Mouse (Mus musculus): ENCODE results near the gene Itgb2.

The Itgb2 gene

DNA sequence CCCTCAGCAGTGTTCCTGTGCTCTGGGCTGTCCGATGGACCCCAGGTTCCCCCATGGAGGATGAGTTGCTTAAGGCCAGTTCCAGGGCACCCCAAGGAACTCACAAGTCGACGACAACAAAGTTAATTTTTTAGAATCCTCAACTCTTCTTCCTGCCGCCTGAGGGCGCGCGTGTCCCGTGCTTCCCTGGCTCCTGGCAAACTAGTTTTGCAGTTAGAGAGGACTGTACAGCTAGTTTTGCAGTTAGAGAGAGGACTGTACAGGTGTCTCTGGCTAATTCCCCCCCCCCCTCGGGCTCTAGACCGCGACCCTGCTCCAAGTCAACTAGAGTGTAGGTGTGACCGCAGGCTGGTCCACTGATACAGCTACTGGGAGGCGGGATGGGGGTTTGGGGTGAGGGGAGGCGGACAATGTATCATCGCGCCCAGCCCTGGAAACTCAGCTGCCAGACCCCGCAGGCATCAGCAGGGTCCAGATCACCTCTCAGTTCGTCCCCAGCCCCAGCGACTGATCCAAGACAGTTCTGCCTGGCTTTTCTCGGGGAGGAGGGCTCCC is 12.9 kb upstream of the Itgb2 start:
- peak; percentile 78 for DNase-seq

DNA sequence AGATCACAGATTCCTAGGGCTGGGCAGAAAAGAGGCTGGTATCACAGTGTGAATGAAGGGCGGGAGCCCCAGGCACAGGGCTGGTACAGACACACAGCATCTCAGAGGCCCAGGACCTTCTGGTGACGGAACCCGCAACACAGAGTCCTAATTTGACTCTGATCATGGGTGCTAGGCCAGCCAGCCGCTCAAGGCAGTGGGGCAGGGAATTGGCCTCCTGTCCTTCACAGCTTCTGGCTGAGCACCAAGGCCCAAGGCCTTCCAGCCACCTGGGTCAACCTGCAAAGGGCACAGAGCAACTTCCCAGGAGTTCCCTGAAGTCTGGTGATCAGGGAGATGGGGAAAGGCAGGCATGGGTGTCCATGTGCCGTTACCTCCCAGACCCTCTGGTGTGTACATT is 12.3 kb upstream of the Itgb2 start:
- DNase-seq: peak; percentile 75

DNA sequence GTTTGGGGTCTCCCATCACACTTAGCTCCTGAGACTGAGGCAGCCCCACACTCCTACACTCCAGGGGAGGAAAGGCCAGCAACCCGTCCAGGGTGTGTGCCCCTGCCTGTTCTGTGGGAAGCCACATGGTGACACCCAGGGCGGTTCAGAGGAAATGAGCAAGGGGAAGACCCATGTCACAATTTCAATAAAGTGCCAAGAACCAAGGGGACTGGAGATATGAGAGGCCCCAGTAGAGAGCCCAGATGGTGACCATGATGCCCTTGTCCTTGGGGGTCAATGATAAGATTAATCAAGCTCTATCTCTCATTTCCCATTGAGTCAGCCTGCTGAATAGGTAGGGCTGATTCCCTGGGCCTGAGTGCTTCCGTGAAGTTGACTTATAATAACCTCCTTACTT is 10.9 kb upstream of the Itgb2 start:
- no peak for DNase-seq

DNA sequence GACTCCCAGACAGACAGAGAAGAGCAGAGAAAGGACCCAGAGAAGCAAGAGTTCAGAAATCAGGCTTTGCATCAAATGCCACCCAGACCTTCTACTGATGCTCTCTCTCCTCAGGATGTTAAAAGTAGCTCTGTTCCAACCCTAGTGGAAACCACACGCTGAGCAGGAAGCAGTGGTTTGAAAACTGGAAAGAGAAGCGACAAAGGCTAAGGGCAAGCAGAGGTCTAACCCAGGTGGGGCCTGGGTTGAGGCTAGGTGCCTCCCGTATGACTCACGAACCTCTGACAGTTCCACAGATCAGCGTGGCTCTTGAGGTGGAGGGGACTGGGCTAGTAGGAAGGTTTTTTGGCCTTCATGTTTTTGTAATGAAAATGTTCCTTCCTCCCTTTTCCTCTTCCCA is 9.6 kb upstream of the Itgb2 start:
- DNase-seq: no peak

DNA sequence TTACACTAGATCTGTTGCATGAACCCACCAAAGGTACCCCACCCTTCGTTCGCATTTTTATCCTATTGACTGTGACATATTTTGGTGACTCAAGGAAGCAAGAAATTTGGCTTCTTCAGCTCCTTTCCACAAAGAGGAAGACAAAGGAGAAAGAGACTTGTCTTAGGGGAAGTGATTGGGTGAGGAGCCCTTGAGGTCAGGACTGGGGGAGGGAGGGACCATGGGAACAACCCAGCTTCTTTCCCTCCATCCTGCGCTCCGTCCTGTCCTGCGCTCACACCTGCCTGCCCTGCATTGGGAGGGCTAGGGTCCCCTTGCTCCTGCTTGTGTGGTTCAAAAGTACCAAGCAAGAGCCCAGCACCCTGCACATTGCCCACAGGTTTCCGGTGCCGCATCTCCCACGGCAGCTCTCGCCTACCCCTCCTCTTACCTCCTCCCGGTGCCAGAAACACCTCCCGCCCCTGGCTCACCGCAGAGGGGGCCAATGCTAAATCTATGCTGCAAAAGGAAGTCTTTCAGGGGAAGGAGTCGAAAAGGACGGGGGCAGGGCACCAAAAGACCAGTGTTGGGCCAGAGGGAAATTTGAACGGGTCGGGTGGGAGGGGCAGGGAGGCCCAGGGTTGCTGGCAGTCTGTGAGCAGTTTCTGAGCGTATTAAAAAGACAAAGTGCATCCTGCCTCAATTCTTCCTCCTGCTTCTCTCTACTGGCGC is 7.9 kb upstream of the Itgb2 start:
- no peak for DNase-seq

DNA sequence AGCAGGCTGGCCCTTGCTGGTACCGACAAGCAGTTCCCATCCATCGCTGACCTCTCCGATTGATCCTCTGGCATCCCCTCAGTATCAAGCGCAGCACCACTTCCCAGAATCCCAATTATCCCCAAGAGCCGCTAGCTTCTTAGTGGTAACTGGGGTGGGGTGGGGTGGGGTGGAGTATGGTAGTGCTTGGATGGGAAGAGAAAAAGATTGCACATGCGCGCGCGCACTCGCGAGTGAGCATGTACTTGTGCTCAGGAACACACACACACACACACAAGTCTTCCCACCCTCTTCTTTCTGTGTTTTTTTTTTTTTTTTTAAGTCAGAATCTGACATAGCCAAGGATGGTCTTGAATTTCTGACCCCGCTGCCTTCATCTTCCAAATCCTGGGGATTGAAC is 7.3 kb upstream of the Itgb2 start:
- DNase-seq: no peak

GRCm38 (mm10) chr10:77523321-77523720 is 6.7 kb upstream of the Itgb2 start:
- no peak for DNase-seq

GRCm38 (mm10) chr10:77526488-77526887 is 3.6 kb upstream of the Itgb2 start:
- no peak for DNase-seq

- DNase-seq: no peak
These were observed 1.4 kb upstream of the Itgb2 start for GRCm38 (mm10) chr10:77528634-77529033.

DNA sequence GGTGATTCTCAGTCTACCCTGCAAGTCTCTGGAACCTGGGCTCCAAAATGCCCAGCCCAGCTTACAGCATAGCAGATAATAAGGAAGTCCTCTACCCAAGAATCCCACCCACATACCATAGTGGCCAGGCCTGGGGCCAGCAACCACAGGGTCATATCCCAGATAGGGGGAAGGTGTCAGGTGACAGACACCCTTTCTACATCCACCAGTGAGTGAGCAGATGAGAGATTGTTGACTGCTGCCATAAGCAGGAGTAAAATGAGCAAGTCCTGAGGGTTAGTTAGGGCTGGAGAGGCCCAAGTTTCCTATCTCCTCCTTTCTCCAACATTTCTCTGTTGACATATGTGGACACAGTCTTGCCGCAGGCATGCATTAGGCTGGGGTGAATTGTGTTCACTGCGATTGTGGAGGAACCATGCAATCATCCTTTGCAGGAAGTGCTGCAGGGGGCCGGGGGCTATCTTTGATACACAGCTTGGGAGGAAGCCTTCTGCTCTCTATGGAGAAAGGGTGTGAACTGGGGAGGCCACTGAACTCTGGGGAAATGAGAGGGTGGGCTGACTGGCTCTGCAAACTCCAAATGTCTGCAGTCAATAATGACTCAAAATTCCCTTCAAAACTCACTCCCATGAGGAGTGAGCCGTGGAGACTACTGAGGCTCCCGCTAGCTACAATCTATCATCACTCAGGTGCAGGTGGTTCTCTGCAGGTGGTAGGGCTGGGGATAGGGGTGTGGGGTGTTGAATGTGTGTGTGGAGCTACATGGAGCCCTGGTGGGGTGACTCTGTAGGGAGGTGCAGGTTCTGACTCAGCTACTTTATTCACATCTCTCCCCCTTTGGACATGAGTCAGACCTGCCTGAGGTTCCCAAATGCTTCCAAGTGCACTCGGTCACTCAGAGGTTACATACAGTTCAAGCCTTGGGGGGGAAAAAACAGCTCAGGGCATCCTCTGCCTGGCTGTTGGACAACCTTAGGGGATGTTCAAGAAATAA is 1.3 kb downstream of the Itgb2 start:
- no peak for DNase-seq

DNA sequence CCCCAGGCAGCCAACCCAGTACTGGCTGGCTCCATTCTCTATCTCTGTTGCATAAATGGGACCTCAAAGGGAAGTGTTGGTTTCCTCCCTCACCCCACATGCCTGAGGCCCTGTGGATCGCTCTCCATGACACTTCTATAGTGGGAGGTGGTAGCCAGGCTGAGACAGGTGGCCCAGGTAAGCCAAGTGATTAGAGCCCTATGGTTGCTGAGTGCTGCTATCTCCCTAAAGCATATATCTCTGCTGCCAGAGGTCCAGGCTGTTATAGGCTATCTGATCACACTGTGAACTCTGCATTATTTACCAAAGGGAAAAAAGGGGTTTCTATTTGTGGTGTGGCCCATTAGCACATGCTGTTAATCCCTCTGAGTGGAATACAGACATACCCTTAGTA is 2.0 kb downstream of the Itgb2 start:
- no peak for DNase-seq

- DNase-seq: no peak
These were observed 6.7 kb downstream of the Itgb2 start for GRCm38 (mm10) chr10:77536727-77537126.

DNA sequence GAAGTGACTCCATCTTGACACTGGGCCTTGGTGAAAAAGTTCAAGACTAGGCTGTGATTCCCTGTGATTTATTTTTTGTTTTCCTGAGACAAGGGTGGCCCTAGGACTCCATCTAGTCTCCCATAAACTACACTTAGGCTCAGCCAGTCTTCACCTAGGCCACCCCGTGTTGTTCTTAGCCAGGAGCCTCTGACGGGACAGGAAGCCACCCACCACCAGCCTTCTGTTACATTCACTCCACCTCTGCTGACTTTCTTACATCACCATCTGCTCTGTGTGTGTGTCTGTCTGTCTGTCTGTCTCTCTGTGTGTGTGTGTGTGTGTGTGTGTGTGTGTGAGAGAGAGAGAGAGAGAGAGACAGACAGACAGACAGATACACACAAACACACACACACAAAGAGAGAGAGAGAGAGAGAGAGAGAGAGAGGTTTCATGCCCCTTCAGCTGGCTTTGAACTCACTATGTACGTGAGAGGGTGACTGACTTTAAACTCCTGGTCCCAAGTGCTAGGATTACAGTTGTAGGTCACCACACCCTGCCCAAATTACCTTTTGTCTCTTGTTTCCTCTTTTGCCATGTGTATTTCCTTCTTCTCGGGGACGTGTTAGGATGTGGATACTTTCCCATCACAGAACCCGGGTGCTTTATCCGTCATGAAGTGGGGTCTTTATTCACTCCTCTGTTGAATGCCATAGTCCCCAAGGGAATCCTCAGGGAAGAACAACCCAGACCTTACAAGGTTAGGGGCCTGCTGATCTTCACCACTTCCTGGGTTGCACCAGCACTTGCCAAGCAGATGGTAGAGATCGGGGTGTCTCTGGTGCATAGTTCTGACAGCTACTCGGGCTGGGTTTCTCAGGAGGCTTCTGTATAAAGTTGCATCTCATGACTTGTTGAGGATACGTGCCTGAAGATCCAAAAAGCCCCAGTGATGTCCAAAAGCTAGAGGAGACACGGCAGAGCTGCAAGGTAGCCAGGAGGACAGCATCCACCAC is 7.5 kb downstream of the Itgb2 start:
- DNase-seq: no peak

- DNase-seq: no peak
These were observed 9.4 kb downstream of the Itgb2 start for GRCm38 (mm10) chr10:77539320-77539945.

GRCm38 (mm10) chr10:77540576-77541102 is 10.6 kb downstream of the Itgb2 start:
- DNase-seq: no peak

GRCm38 (mm10) chr10:77541864-77542666 is 12.0 kb downstream of the Itgb2 start:
- DNase-seq: peak; percentile 19

DNA sequence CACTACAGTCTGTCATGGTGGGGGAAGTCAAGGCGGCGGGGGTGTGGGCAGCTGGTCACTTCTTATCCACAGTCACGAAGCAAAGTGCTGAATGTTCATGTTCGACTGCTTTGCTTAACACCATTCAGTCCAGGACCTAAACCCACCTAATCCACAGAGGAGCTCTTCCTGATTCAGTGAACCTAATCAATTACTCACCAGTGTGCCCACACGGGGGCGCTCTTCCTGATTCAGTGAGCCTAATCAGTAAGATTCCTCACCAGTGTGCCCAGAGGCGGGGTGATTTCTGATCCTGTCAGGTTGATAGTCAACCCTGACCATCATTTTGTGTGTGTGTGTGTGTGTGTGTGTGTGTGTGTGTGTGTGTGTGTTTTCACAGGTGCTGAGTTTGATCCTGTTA is 13.2 kb downstream of the Itgb2 start:
- peak; percentile 53 for DNase-seq

- no peak for DNase-seq
These were observed 14.9 kb downstream of the Itgb2 start for GRCm38 (mm10) chr10:77544916-77545315.

DNA sequence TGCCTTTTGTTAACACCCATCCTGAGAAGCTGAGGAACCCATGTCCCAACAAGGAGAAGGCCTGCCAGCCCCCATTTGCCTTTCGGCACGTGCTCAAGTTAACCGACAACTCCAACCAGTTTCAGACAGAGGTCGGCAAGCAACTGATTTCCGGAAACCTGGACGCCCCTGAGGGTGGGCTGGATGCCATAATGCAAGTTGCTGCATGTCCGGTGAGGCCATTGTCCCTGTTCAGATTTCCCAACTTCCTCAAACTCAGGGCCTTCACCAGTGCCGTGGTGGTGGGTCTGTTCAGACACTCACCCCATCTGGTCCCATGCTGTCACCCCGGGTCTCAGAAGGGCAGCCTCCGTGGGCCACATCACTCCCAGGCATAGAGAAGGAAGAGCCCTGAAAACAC is 18.5 kb downstream of the Itgb2 start:
- DNase-seq: no peak

- DNase-seq: no peak
These were observed 20.8 kb downstream of the Itgb2 start for GRCm38 (mm10) chr10:77550874-77551273.

DNA sequence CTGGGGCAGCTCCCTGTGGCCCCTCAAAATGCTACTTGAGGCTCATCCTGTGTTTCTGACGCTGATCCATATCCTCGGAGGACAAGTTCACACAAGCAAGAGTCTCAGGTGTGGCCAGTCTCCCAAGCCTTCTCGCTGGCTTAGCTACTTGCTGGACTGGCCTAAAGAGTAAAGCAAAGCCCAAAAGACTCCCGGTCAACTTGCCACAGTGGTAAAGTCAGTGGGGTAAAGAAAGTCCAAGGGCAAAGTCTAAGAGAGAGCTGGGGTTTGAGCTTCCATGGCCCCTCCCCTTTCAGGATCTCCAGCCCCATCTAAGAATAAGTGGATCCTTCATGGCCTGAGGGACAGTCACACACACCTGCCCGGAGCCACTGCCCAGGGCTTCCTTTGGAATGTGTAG is 22.1 kb downstream of the Itgb2 start:
- DNase-seq: peak; percentile 11
